ENCODE assay signal across 8 mouse cellular contexts in the genomic region with DNA sequence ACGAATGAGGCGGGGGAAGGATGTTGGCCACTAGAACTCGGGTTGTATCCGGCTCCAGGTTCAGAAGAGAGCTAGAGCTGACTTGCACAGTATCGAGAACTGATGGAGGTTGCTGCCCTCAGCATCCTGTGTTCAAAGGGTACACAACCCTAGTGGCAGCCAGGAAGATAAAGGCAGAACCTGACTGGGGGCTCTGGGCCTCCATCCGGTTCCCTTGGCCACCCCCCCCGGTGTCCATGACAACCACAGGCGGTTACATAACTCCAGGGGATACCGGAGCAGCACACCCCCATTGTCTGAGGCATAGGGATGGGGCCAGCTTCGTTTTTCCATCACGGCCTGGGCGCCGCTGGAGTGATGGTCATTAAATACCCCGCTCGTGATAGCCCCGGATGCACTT. TPM values are rescaled to one million over a fixed set of nuclear protein-coding genes. Genes with fewer than 3 reads are reported as not detected.
A peak's percentile ranks its signal among the peaks of the same experiment; 100 is the strongest.
DNase-seq lines count a peak whose midpoint lies in the region; ATAC-seq lines count a peak whose summit lies in the region.

No protein-coding gene starts in this region.

- H3K4me2 ChIP-seq in hindbrain, embryonic 16.5 days (ENCODE audit: low read length): peak overlapping the region; percentile 89
- peak overlapping the region; percentile 88 for H3K4me2 ChIP-seq in limb, embryonic 15.5 days
- H3K4me2 ChIP-seq in midbrain, embryonic 16.5 days (ENCODE audit: low read length): peak overlapping the region; percentile 82

- H3K4me3 ChIP-seq in forebrain, embryonic 10.5 days: peak overlapping the region; percentile 67
- peak overlapping the region; percentile 81 for H3K4me3 ChIP-seq in hindbrain, embryonic 16.5 days (ENCODE audit: low read length)
- peak overlapping the region; percentile 84 for H3K4me3 ChIP-seq in limb, embryonic 15.5 days
- H3K4me3 ChIP-seq in midbrain, embryonic 16.5 days (ENCODE audit: low read depth, low read length): peak overlapping the region; percentile 89

- peaks cover 15% of the 10 kb centered on the region for H3K27me3 ChIP-seq in forebrain, embryonic 10.5 days (ENCODE audit: poor library complexity, severe bottlenecking)
- H3K27me3 ChIP-seq in hindbrain, embryonic 16.5 days (replicated peaks; ENCODE audit: control insufficient read depth, insufficient read depth, low read length): no peaks in the 10 kb centered on the region
- H3K27me3 ChIP-seq in limb, embryonic 15.5 days: no peaks in the 10 kb centered on the region
- no peaks in the 10 kb centered on the region for H3K27me3 ChIP-seq in midbrain, embryonic 16.5 days (ENCODE audit: control insufficient read depth, insufficient read depth, low read depth, low read length)

- WGBS in forebrain, embryonic 10.5 days: 10% methylated on average over 16 of the region's 16 CpGs
- WGBS in hindbrain, embryonic 16.5 days: 2% methylated on average over 15 of the region's 16 CpGs
- 5% methylated on average over 16 of the region's 16 CpGs for WGBS in limb, embryonic 15.5 days
- 3% methylated on average over 16 of the region's 16 CpGs for WGBS in midbrain, embryonic 16.5 days

- peak overlapping the region; percentile 84 for H3K27ac ChIP-seq in forebrain, embryonic 10.5 days
- H3K27ac ChIP-seq in hindbrain, embryonic 16.5 days (ENCODE audit: low read depth, low read length): peak overlapping the region; percentile 86
- 0 out of 2 replicates have a peak overlapping the region, but pooled peaks have one; percentile 58 for H3K27ac ChIP-seq in limb, embryonic 15.5 days
- peak overlapping the region; percentile 86 for H3K27ac ChIP-seq in midbrain, embryonic 16.5 days (ENCODE audit: low read length)

- no peaks in the 10 kb centered on the region for H3K9me3 ChIP-seq in forebrain, embryonic 10.5 days
- no peaks in the 10 kb centered on the region for H3K9me3 ChIP-seq in hindbrain, embryonic 16.5 days (ENCODE audit: control insufficient read depth, low read length)
- H3K9me3 ChIP-seq in limb, embryonic 15.5 days: no peaks in the 10 kb centered on the region
- H3K9me3 ChIP-seq in midbrain, embryonic 16.5 days (replicated peaks; ENCODE audit: control insufficient read depth, low read length, poor library complexity, severe bottlenecking): no peaks in the 10 kb centered on the region

- DNase-seq in gastrocnemius, postnatal 25 days: peak; percentile 58
- DNase-seq in gastrocnemius, adult 18-20 months (ENCODE audit: low spot score): no peak
- DNase-seq in adrenal gland, postnatal 36 days: peak; percentile 66 to 77
- no peak for DNase-seq in forebrain, embryonic 10.5 days (ENCODE audit: extremely low spot score, low spot score)
- DNase-seq in thymus, postnatal 10 days (ENCODE audit: low spot score in 2 of 2): peak; percentile 83 to 88

- H3K36me3 ChIP-seq in forebrain, embryonic 10.5 days (replicated peaks): peaks cover 55% of the 10 kb centered on the region
- peaks cover 22% of the 10 kb centered on the region for H3K36me3 ChIP-seq in hindbrain, embryonic 16.5 days (ENCODE audit: control insufficient read depth, insufficient read depth, low read length)
- H3K36me3 ChIP-seq in limb, embryonic 15.5 days: peaks cover 41% of the 10 kb centered on the region
- peaks cover 14% of the 10 kb centered on the region for H3K36me3 ChIP-seq in midbrain, embryonic 16.5 days (ENCODE audit: control insufficient read depth, insufficient read depth, low read length)

- no peak for ATAC-seq in hindbrain, embryonic 16.5 days
- ATAC-seq in limb, embryonic 15.5 days (ENCODE audit: insufficient number of reproducible peaks, low FRiP score, low TSS enrichment, low read depth): no peak
- ATAC-seq in midbrain, embryonic 16.5 days: peak; percentile 0; the same call in 1 of the 2 replicates

- H3K9ac ChIP-seq in hindbrain, embryonic 16.5 days (ENCODE audit: low read depth, low read length): peak overlapping the region; percentile 88
- H3K9ac ChIP-seq in limb, embryonic 15.5 days: peak overlapping the region; percentile 82
- H3K9ac ChIP-seq in midbrain, embryonic 16.5 days (ENCODE audit: low read depth, low read length): peak overlapping the region; percentile 93

- H3K4me1 ChIP-seq in forebrain, embryonic 10.5 days: peaks cover 45% of the 10 kb centered on the region
- peaks cover 33% of the 10 kb centered on the region for H3K4me1 ChIP-seq in hindbrain, embryonic 16.5 days (ENCODE audit: control insufficient read depth, insufficient read depth, low read depth, low read length)
- peaks cover 42% of the 10 kb centered on the region for H3K4me1 ChIP-seq in limb, embryonic 15.5 days
- H3K4me1 ChIP-seq in midbrain, embryonic 16.5 days (ENCODE audit: control insufficient read depth, insufficient read depth, low read length): peaks cover 38% of the 10 kb centered on the region

RNA-seq across cellular contexts. Expression of gene Abhd8, which starts 0.7 kb away (rescaled TPM):
- total RNA-seq in gastrocnemius, postnatal 25 days (2021): 10 to 100 TPM; 27.6 to 28.9 TPM
- 10 to 100 TPM; 22.4 to 28.0 TPM for total RNA-seq in gastrocnemius, adult 18-20 months (2021)
- total RNA-seq in adrenal gland, postnatal 36 days (2021): 10 to 100 TPM; 56.6 to 81.2 TPM
- 67.6 and 68.2 TPM in 2 replicates for polyA plus RNA-seq in forebrain, embryonic 10.5 days (2016; fragmentation: Nextera tagmentation; extraction: Ambion mirVana)
- polyA plus RNA-seq in hindbrain, embryonic 16.5 days (2015; fragmentation: Nextera tagmentation; extraction: Ambion mirVana): 172 and 182 TPM in 2 replicates
- polyA plus RNA-seq in limb, embryonic 15.5 days (2015; fragmentation: Nextera tagmentation; extraction: Ambion mirVana): 65.7 and 67.2 TPM in 2 replicates
- 176 TPM in 2 replicates for polyA plus RNA-seq in midbrain, embryonic 16.5 days (2015; fragmentation: Nextera tagmentation; extraction: Ambion mirVana)

RNA-seq across cellular contexts. Expression of gene Mrpl34, which starts 2.0 kb away (rescaled TPM):
- total RNA-seq in gastrocnemius, postnatal 25 days (2021): 10 to 100 TPM; 62.6 to 75.2 TPM
- total RNA-seq in gastrocnemius, adult 18-20 months (2021): 10 to 100 TPM; 65.5 to 71.4 TPM
- total RNA-seq in adrenal gland, postnatal 36 days (2021): 100 to 1,000 TPM in 1 of 2 experiments, 10 to 100 TPM in 1; 91.9 to 111 TPM
- polyA plus RNA-seq in forebrain, embryonic 10.5 days (2016; fragmentation: Nextera tagmentation; extraction: Ambion mirVana): 218 and 226 TPM in 2 replicates
- polyA plus RNA-seq in hindbrain, embryonic 16.5 days (2015; fragmentation: Nextera tagmentation; extraction: Ambion mirVana): 168 and 172 TPM in 2 replicates
- 100 and 122 TPM in 2 replicates for polyA plus RNA-seq in limb, embryonic 15.5 days (2015; fragmentation: Nextera tagmentation; extraction: Ambion mirVana)
- polyA plus RNA-seq in midbrain, embryonic 16.5 days (2015; fragmentation: Nextera tagmentation; extraction: Ambion mirVana): 182 and 191 TPM in 2 replicates

RNA-seq across cellular contexts. Expression of gene Dda1, which starts 6.2 kb away (rescaled TPM):
- total RNA-seq in gastrocnemius, postnatal 25 days (2021): 10 to 100 TPM; 23.9 to 24.9 TPM
- total RNA-seq in gastrocnemius, adult 18-20 months (2021): 10 to 100 TPM; 28.4 to 31.7 TPM
- total RNA-seq in adrenal gland, postnatal 36 days (2021): 10 to 100 TPM; 57.7 to 62.3 TPM
- 116 and 122 TPM in 2 replicates for polyA plus RNA-seq in forebrain, embryonic 10.5 days (2016; fragmentation: Nextera tagmentation; extraction: Ambion mirVana)
- 240 and 247 TPM in 2 replicates for polyA plus RNA-seq in hindbrain, embryonic 16.5 days (2015; fragmentation: Nextera tagmentation; extraction: Ambion mirVana)
- 98.4 and 107 TPM in 2 replicates for polyA plus RNA-seq in limb, embryonic 15.5 days (2015; fragmentation: Nextera tagmentation; extraction: Ambion mirVana)
- 224 and 231 TPM in 2 replicates for polyA plus RNA-seq in midbrain, embryonic 16.5 days (2015; fragmentation: Nextera tagmentation; extraction: Ambion mirVana)

RNA-seq across cellular contexts. Expression of gene Ano8, which starts 23.0 kb away (rescaled TPM):
- 10 to 100 TPM; 17.1 to 18.4 TPM for total RNA-seq in gastrocnemius, postnatal 25 days (2021)
- 10 to 100 TPM; 14.6 to 16.0 TPM for total RNA-seq in gastrocnemius, adult 18-20 months (2021)
- total RNA-seq in adrenal gland, postnatal 36 days (2021): 10 to 100 TPM; 14.0 to 15.1 TPM
- 1.8 TPM in 2 replicates for polyA plus RNA-seq in forebrain, embryonic 10.5 days (2016; fragmentation: Nextera tagmentation; extraction: Ambion mirVana)
- polyA plus RNA-seq in hindbrain, embryonic 16.5 days (2015; fragmentation: Nextera tagmentation; extraction: Ambion mirVana): 2.3 and 4.5 TPM in 2 replicates
- polyA plus RNA-seq in limb, embryonic 15.5 days (2015; fragmentation: Nextera tagmentation; extraction: Ambion mirVana): 1.3 and 1.4 TPM in 2 replicates
- 4.0 and 5.9 TPM in 2 replicates for polyA plus RNA-seq in midbrain, embryonic 16.5 days (2015; fragmentation: Nextera tagmentation; extraction: Ambion mirVana)

RNA-seq across cellular contexts. Expression of gene Gtpbp3, which starts 25.1 kb away (rescaled TPM):
- total RNA-seq in gastrocnemius, postnatal 25 days (2021): 10 to 100 TPM in 1 of 2 experiments, 1 to 10 TPM in 1; 9.6 to 11.5 TPM
- 10 to 100 TPM; 10.0 to 10.5 TPM for total RNA-seq in gastrocnemius, adult 18-20 months (2021)
- 10 to 100 TPM; 22.5 to 23.1 TPM for total RNA-seq in adrenal gland, postnatal 36 days (2021)
- polyA plus RNA-seq in forebrain, embryonic 10.5 days (2016; fragmentation: Nextera tagmentation; extraction: Ambion mirVana): 21.3 and 22.3 TPM in 2 replicates
- polyA plus RNA-seq in hindbrain, embryonic 16.5 days (2015; fragmentation: Nextera tagmentation; extraction: Ambion mirVana): 14.0 and 14.6 TPM in 2 replicates
- 16.5 and 19.2 TPM in 2 replicates for polyA plus RNA-seq in limb, embryonic 15.5 days (2015; fragmentation: Nextera tagmentation; extraction: Ambion mirVana)
- polyA plus RNA-seq in midbrain, embryonic 16.5 days (2015; fragmentation: Nextera tagmentation; extraction: Ambion mirVana): 11.8 and 12.5 TPM in 2 replicates

Comparison
In these comparisons a context has a peak if more than half of its experiments do, and no peak if none do; other contexts are left out.
1. DNase-seq: peak in gastrocnemius, postnatal 25 days (single experiment), adrenal gland, postnatal 36 days (2 of 2) and thymus, postnatal 10 days (2 of 2); none in gastrocnemius, adult 18-20 months (single experiment) and forebrain, embryonic 10.5 days (single experiment).
2. Peak in every context shown above with its lines, with median percentiles within 50 percentile points of each other: H3K27ac ChIP-seq, H3K4me3 ChIP-seq, H3K4me2 ChIP-seq and H3K9ac ChIP-seq.